Mouse (Mus musculus) fat pad, adult 2 months (tissue): ENCODE data around the gene Kbtbd12.

ENCODE experiments used
- DNase-seq: peaks from one replicate; pipeline ENCODE4 v3.0.0-alpha.2; 2011; ENCODE audit warnings: low read depth, low spot score; ENCODE audit errors: extremely low read depth

The Kbtbd12 gene

DNA sequence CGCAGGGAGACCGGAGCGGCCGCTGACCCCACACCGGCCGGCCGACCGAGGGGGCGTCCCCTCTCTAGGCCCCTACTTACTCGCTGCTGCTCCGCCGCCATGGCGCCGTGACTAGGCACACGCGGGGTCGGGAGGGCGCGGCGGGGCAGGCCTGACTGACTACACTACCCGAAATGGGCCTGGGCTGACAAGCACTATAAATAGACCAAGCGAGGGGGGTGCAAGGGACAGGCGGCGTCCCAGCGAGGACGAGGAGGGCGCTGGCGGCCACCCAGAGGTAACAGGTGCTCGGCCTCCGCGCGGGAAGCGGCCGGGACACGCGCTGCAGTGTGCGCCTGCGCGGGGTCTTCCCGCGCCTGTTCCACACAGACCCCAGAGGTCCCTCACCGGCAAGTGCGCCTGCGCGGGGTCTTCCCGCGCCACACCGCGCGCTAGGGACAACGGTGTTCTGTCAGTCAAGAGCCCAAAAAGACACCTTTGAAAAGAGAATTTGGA is 10.4 kb downstream of the Kbtbd12 start:
- DNase-seq: no peak

DNA sequence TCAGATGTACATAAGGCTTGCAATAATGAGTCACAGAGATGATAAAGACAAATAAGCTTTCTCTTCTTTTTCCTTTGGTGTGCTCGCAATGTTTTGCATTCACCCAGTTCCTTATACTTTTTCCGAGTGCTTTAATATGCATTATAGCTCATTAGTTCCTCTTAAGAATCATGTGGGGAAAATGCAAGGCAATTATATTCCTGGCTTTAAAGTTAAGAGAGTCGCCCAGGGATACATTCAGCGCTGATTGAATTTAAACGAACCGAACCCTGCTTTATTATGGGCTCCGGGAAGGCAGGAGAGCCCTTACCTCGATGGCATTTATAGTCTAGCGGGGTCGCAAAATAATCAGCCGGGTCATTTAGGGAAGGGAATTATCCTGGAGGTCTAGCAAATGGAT is 10.8 kb downstream of the Kbtbd12 start:
- no peak for DNase-seq

DNA sequence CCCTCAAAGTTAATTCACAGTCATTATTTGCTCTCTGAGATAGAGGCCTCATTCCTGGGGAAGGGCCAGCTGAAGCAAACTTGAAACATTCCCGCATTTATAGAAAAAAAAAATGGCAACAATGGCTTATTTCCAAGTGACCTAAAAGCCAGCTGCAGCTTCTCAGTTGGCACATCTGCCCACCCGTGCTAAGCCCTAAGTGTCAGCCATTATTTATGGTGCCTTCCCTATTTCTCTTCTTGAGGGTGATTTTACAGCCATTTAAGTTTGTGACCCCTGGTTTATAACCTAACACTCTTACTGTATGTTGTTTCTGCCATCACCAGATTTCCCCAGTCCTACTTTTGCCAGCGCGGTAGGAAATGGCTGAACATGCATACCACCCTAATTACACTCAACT is 11.3 kb downstream of the Kbtbd12 start:
- DNase-seq: no peak

DNA sequence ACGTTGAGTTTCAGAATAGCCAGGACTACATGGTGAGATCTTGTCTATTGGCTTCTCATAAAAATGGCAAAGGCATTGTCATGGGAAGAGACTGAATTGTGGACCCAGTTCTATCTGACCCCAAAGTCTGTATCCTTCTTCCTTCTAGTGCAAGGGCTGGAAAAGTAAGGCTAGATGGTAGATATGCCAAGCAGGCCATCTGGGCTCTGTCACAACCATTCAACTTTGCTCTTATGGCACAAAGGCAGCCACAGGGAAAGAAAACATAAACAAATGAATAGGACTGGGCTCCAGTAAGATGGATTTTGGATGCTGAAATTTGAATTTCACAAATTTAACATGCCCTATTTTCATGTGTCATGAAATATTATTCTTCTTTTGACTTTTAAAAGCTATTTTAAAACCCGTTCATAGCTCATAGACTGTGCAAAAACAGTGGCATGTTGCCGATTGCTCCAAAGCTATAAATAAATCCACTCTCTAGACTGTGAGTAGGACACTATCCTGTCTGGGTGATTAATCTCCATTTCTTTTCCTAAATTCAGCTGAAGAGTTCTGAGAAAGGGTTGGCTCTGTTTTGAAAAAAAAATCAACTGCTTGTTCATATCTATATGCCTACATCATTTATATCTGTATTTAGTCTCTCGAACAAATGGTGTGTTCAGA is 15.8 kb downstream of the Kbtbd12 start:
- DNase-seq: no peak

DNA sequence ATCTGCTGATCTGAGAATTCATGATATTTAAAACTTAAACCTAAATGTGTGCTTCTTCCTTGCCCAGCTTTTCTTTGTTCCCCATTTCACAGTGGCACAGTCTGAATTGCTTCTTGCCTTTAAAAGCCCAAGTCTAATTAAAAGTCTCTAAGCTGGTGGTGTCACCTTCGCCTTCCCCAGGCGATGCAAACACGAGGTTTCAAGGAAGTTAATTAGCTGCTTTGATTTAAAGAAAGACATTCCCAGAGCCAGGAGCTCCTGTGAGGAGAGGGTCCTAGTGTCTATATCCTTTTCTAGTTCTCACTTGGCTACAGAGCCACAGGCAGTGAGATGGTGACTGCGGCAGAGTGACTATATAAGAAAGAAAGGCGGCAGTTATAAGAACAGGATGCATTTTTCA is 18.2 kb downstream of the Kbtbd12 start:
- DNase-seq: no peak

DNA sequence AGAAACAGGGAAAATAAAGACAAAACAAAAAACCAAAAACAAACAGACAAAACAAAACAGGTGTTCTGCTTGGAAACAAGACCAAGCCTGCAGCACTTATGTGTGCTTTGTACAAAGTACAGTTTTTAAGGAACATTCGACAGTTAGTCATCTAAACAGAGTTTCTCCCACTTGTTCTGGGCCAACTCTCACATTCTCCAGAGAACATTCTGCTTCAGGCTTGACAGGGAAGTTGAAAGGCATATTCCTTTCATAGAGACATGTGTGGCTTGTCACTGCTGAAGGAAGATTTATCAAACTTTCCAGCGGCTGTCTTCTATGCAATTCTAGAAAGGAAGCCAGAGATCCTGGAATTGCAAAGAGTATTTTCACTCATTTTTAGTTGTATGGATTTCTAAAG is 22.4 kb downstream of the Kbtbd12 start:
- no peak for DNase-seq

DNA sequence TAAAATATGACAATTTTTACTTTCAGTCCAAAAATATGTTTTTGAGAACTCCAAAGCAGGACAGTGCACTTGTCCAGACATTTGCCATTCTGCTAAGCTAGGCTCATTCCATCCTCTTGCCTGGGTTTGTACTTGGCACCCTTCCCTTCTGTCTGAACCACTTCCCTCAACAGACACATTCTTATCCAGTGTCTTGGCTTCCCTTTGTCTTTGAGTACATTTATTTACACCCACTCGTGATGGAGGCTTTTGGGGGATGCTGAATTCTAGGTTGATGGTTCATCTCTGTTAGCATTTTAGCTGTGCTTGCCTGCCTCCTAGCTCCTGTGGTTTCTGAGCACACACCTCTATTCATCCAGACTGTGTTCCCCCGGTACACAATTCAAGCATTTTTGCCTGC is 31.3 kb downstream of the Kbtbd12 start:
- DNase-seq: no peak

DNA sequence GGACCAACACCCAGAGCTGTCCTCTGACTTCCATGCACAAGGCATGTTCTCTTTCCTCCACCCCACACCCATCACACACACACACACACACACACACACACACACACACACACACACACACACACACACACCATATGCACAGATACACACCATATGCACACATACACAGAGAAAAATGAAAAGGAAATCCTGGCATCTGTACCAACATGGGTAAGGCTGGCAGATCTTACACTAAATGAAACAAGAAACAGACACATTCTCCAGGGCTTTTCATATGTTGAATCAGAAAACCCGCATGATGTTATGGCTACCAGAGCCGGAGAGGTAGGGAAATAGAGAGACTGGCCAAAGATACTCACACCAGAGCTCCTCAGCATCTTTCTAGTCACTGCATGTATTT is 32.0 kb downstream of the Kbtbd12 start:
- DNase-seq: no peak

DNA sequence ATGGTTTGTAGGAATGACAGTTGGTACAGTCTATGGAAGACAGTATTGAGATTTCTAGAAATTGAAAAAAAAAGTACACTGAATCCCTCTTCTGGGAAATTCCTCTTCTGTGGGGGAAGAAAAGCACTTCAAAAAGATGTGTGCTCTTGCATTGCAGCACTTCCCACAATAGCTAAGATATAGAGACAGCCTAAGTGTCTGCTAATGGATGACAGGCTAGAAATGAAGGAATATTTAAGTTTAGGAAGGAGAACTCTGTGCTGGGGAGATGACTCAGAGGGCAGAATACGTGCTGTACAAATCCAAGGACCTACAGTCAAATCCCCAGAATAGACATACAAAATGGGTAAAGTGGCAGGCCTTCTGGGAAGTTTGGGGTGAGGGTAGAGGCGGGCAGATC is 32.5 kb downstream of the Kbtbd12 start:
- no peak for DNase-seq

DNA sequence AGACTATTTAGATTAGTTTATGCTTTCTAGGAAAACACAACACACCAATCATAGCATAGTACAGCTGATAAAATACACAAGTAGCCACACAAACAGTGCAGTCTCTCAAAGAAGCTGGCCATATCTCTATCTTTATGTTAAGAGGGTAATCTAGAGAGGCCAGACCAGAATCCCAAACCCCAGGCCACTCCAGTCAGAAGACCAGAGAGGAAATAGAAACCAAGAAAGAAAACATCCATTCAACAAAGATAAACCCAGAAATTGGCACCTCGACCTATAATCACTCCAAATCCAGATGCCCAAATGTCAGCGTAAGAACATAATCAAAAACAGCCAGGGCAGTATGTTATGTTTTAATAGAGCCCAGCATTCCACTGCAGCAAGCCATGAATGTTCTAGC is 41.6 kb downstream of the Kbtbd12 start:
- DNase-seq: no peak

DNA sequence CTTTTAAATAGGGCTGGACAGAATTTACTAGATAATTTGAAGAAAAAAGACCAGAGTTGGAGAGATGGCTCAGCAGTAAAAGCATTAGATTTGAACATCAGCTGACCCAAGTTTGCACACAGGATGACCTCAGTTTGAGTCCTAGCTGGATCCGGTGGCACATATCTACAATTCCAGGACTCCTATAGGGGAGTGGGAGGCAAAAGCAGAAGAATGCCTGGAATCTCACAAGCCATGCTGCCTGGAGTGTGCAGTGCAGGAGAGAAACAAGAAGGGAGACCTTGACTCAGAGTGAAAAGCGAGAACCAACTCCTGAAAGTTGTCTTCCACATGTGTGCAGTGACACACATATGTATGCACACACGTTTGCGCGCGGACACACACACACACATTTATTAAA is 45.4 kb downstream of the Kbtbd12 start:
- DNase-seq: no peak

DNA sequence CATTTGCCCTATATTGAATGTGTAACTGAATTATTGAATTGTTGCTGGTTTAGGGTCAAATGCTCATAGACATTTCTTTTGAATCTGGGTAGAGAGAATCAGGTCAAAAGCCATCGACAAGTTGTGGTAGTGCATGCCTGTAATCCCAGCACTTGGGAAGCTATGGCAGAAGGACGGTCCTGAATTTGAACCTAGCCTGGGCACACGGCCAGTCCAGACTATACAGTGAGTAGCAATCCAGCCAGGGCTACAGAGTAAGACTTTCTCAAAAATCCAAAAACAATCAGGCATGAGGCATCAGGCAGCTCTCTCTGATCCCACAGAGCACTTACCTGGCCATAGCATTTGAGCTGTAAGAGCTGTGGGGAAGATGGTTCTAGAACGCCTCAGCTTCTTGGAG is 47.5 kb downstream of the Kbtbd12 start:
- DNase-seq: no peak

DNA sequence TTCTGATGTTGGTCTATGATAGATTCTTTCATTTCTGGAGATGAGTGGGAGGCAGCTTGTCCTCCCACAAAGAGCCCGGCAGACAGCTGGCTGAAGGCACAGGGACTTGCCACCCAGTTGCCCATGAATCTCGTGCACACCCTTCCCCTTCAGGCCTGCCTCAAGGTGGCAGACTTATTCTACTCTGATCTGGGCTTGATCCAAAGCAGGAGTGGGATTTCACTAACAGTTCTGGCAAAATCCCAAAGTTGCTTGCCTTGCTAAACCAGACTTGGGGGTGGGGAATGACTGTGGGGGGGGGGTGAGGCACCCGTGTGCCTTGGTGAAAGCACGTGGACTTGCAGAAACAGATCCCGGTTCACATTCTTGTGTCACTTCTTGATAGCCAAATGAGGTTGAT is 48.2 kb downstream of the Kbtbd12 start:
- no peak for DNase-seq

DNA sequence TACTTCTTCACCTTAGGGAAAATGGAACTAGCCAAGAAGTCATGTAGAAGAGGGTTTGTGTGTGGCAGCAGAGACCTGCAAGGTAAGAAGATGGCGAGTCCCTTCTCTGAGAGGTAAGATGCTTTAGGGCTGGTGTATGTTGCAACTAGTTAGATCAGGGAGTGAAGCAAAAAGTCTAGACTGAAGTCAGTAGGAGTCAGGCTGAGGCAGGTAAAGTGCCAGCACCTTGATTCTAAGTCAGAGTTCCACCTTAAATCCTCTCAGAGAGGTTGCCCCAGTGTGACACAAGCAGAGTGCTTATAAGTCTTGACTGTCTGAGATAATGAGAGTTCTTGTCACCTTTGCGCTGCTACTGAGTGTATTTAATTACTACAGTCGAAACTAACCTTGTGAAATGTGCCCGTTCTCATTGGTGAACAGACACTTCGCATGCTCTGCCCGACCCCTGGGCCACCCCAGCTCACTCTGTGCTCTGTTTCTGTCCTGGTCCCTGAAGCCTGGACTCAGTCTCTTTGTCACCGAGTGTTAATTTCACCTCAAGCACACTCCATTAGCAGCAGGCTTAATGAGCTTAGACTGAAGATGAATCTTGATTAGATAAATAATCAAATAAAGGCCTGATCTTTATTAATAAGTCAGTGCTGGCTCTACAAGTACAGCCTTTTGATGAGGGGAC is 49.0 kb downstream of the Kbtbd12 start:
- peak; percentile 81 for DNase-seq

DNA sequence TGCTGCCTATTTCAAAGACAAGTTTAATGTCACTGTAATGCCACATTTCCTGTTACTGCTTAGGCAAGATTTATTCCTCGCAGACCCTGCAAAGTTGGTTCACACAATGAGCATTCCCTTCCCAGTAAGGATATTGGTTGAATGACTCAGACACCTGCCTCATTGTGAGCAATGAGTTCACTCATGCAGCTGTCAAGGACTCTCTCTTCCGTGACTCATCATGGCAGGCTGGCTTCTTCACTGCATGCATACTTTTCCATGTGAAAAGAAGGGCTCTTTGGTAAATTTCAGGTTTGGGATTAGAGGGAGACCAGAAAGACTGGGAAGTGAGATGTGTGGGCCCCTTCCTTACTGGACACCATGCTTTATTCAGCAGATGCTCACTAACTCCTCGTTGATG is 50.7 kb downstream of the Kbtbd12 start:
- DNase-seq: no peak

DNA sequence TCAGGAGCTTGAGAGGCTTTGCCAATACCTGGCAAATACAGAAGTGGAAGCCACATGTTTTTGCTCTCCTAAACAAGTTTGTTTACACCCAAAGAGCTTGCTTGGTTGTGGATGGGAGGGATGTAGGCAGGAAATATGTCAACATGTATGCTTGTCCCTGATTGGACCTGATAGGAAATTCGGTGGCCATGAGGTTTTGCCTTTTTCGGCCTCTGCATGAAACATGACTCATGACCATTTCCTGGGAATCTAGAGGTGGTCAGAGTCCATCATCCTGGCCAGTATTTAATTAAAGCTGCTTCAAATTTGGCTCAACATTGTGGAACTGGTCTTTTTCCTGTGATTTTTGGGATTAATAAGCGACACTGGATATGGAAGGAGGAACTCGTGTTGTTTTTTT is 53.8 kb downstream of the Kbtbd12 start:
- no peak for DNase-seq

DNA sequence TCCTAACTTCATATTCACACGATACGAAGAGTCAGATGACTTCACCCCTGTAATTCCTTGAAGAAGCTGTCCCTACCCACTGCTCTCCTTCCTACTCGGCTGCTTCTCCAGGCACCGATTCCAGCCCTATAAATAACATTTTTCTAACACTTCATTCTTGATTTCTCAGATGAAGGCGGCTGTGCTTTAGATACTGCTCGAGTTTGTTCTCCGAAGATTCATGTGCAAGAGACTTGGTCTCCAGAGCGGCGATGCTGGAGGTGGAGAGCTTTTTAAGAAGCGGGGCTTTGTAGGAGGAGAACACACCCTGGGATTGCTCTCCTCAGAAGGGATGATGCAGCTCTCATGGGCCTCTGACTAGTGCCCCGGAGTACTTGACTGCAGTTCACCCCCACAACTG is 61.3 kb downstream of the Kbtbd12 start:
- no peak for DNase-seq

DNA sequence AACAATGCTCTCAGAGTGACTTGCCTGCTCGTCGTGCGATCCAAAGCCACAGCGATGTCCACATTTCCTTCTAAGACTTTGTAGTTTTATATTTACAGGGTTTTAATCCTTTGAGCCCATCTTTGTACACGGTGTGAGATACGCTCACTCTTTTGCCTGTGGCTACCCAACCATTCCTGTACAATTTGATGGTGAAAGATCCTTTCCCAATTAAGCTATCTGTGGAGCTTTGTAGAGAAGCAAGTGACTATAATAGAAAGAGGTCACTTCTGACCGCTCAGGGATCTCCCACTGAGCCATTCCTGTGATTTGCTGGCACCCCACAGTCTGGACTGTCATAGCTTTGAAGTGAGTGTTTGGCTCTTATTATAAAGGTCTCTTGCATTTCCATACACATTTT is 71.1 kb downstream of the Kbtbd12 start:
- DNase-seq: no peak

DNA sequence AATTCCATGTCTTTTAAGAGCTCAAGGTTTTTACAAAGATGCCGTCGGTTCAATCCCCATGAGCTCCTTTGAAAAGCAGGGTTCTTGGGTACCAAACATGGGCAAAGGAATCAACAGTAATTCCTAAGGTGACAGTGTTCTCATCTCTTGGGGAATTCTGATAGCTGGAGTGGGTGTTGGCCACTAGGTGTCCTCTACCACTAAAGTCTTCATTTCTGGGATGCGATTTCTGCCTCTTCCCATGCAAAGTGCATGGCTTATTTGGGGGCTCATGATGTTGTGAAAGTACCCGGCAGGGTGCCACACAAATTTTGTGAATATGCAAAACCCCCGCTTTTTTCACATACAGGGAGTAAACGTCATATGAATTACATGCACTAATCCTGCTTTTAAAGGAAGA is 72.7 kb downstream of the Kbtbd12 start:
- DNase-seq: no peak

DNA sequence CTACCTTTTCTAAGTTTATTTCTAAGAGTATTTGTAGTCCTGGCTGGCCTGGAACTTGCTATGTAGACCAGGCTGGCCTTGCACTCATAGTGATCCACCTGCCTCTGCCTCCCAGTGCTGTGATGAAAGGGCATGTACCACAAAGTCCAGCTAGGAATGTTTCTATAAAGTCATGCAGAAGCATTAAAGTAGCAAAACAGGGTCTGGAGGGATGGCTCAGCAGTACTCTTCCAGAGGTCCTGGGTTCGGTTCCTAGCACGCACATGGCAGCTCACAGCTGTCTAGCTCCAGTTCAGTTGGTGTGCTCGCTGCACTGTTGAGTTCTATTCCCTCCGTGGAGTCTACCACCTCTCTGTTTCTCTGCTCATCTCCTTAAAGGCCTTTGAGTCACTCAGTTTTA is 77.6 kb downstream of the Kbtbd12 start:
- DNase-seq: no peak

DNA sequence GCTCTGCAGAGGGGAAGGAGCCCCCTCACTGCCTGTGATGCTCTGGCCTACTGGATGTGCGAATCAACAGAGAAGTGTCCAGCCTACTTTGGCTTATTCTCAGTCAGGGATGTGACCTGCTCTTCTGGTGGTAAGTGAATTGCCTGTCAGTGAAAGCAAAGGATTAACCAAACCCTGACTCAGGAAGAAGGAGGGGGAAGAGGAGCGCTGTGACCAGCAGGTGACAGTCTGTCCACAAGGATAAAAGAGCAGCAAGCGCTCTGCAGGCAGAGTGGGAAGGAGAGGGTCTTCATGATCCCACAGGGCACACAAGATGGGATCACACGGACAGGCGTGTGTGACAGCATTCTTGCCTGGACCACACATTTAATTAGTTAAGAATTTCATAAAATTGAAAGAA is 78.1 kb downstream of the Kbtbd12 start:
- no peak for DNase-seq

DNA sequence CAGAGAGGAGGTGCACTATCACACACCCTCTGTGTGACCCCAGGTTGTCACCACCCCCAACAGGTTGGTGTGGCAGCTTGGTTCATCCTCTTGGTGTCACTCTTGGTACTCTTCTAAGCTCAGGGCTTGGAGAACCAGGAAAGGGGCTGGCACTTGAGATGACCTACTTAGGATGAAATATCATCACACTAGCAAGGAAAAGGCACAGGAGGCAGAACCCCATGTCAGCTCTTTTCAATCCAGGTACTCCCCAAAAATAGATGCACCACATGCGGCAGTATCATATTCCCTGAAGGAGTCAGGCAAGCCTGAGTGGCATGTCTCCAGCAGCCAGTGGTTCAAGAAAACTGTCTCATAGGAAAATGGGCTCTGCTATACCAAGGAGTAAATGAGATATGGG is 79.7 kb downstream of the Kbtbd12 start:
- DNase-seq: no peak

DNA sequence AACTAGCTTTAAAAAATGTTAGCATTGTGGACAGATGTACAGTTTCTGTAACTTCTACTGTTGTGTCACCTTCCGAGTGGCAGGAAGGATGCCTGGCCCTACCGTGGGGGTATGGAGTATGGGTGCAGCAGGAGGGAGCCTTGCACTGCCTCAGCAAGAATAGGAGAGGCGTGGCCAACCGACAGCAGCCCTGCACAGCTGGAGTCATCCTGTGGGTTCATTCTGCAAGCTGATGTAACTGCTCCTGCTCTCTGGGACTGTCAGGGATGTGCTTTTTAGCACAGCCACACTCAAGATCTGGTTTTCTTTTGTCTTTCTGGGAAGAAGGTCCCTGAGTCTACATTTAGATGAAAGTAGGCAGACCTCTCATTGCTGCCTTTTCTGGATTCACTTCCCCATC is 80.2 kb downstream of the Kbtbd12 start:
- DNase-seq: no peak
